Mouse (Mus musculus) heart, adult 2 months (tissue): ENCODE results near the gene Kcnq1.

Experiments
- CTCF ChIP-seq: fragments of 200-600 bp; IDR thresholded peaks from 2 replicates; pipeline ENCODE4 v1.8.1; 2022; ENCODE audit warnings: antibody characterized with exemption, mild to moderate bottlenecking, moderate library complexity
- EP300 ChIP-seq: fragments of 200-500 bp; IDR thresholded peaks from 2 replicates; pipeline ENCODE4 v1.6.1; 2011; ENCODE audit warnings: low read depth, low read length, control low read depth; ENCODE audit not compliant: insufficient read depth
- POLR2A ChIP-seq: fragments of 200-500 bp; IDR thresholded peaks from 2 replicates; pipeline ENCODE4 v1.6.1; 2011; ENCODE audit warnings: mild to moderate bottlenecking, low read depth, low read length, control low read depth; ENCODE audit not compliant: insufficient read depth

GRCm38 (mm10) chr7:143310847-143311246 is 204.7 kb downstream of the Kcnq1 start:
- TF ChIP-seq CTCF (no peak), EP300 (no peak), POLR2A (no peak)
